Mouse (Mus musculus) midbrain, embryonic 14.5 days (tissue): ENCODE results near the gene Rora. TPM values are rescaled to one million over a fixed set of nuclear protein-coding genes. Genes with fewer than 3 reads are reported as not detected.

ENCODE experiments used
- ATAC-seq: fragments of 200-750 bp; cut with Nextera tagmentation; 2 replicates; pipeline ENCODE4 v1.8.0; 2017; ENCODE audit warnings: moderate number of reproducible peaks, moderate library complexity; ENCODE audit not compliant: low FRiP score, low TSS enrichment
- DNase-seq: peaks from one replicate; pipeline ENCODE4 v3.0.0-alpha.2; 2015
- H3K27ac ChIP-seq: fragments of 300-500 bp; sonication (generic); replicated peaks from 2 replicates; pipeline ENCODE4 v1.5.1; 2014; ENCODE audit warnings: mild to moderate bottlenecking, low read depth, low read length, moderate library complexity
- H3K27me3 ChIP-seq: fragments of 300-500 bp; sonication (generic); 2 replicates; pipeline ENCODE4 v1.6.1; 2014; ENCODE audit warnings: low read length, control low read depth, mixed read lengths; ENCODE audit not compliant: control insufficient read depth, insufficient read depth
- H3K36me3 ChIP-seq: fragments of 300-500 bp; sonication (generic); 2 replicates; pipeline ENCODE4 v1.6.1; 2014; ENCODE audit warnings: low read length, control low read depth; ENCODE audit not compliant: control insufficient read depth, insufficient read depth
- H3K4me1 ChIP-seq: fragments of 300-500 bp; sonication (generic); 2 replicates; pipeline ENCODE4 v1.6.1; 2014; ENCODE audit warnings: mild to moderate bottlenecking, antibody characterized with exemption, low read length, control low read depth; ENCODE audit not compliant: control insufficient read depth, insufficient read depth
- H3K4me2 ChIP-seq: fragments of 300-500 bp; sonication (generic); 2 replicates; pipeline ENCODE4 v1.6.1; 2014; ENCODE audit warnings: mild to moderate bottlenecking, low read length, moderate library complexity
- H3K4me3 ChIP-seq: fragments of 300-500 bp; sonication (generic); replicated peaks from 2 replicates; pipeline ENCODE4 v1.5.1; 2014; ENCODE audit warnings: low read depth, low read length
- H3K9ac ChIP-seq: fragments of 300-500 bp; sonication (generic); replicated peaks from 2 replicates; pipeline ENCODE4 v1.6.1; 2014; ENCODE audit warnings: mild to moderate bottlenecking, low read length, moderate library complexity
- H3K9me3 ChIP-seq: fragments of 300-500 bp; sonication (generic); 2 replicates; pipeline ENCODE4 v1.6.1; 2016; ENCODE audit warnings: low read length, control low read depth, mixed read lengths; ENCODE audit not compliant: control insufficient read depth
- WGBS: fragments of 180-500 bp; shearing (Covaris S2); extraction: QIAGEN DNeasy Blood & Tissue Kit; methylation state at CpG from one replicate; pipeline ENCODE4 v1.1.7; 2014; 5-methylcytosine and 5-hydroxymethylcytosine counted together
- polyA plus RNA-seq: library from polyadenylated mRNA; unstranded; fragments of >200 nt; fragmentation: Nextera tagmentation; extraction: Ambion mirVana; gene quantifications from 2 replicates; pipeline ENCODE4 v1.2.1, GENCODE M21; 2014

Rora gene
- polyA plus RNA-seq, 1 experiment from 2014 or later: 39.1 TPM

GRCm38 (mm10) chr9:69320635-69321027 is 667.0 kb downstream of the Rora start:
- ATAC-seq: no peak
- 64% methylated on average over 3 of the region's 3 CpGs for WGBS
- peak; percentile 71 for DNase-seq
- H3K9me3 ChIP-seq: no peaks in the 10 kb centered on the region
- no peak overlapping the region for H3K9ac ChIP-seq
- no peaks in the 10 kb centered on the region for H3K27me3 ChIP-seq
- no peaks in the 10 kb centered on the region for H3K36me3 ChIP-seq
- H3K4me2 ChIP-seq: no peak overlapping the region
- no peak overlapping the region for H3K27ac ChIP-seq
- no peak overlapping the region for H3K4me3 ChIP-seq
- H3K4me1 ChIP-seq: no peaks in the 10 kb centered on the region

DNA sequence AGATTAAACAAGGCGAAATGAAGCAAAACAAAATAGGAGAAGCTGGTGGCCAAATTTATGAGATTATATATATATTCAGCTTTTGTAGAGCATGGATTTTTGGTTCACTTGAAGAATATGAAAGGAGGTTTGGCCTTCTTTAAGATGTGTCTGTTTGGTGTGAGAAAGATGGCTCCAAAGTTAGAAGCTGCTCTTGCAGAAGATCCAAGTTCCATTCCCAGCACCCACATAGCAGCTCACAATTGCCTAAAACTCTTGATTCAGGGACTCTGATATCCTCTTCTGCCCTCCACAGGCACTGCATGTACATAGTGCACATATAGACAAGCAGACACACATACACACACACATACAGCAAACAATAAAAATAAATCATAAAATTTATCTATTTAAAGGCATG is 668.4 kb downstream of the Rora start:
- H3K27ac ChIP-seq: no peak overlapping the region
- H3K27me3 ChIP-seq: no peaks in the 10 kb centered on the region
- H3K4me2 ChIP-seq: no peak overlapping the region
- DNase-seq (no peak), ATAC-seq (no peak)
- no peak overlapping the region for H3K4me3 ChIP-seq
- H3K9ac ChIP-seq: no peak overlapping the region
- WGBS: 98% methylated on average over 1 of the region's 1 CpGs
- H3K9me3 ChIP-seq: no peaks in the 10 kb centered on the region
- no peaks in the 10 kb centered on the region for H3K36me3 ChIP-seq
- no peaks in the 10 kb centered on the region for H3K4me1 ChIP-seq

DNA sequence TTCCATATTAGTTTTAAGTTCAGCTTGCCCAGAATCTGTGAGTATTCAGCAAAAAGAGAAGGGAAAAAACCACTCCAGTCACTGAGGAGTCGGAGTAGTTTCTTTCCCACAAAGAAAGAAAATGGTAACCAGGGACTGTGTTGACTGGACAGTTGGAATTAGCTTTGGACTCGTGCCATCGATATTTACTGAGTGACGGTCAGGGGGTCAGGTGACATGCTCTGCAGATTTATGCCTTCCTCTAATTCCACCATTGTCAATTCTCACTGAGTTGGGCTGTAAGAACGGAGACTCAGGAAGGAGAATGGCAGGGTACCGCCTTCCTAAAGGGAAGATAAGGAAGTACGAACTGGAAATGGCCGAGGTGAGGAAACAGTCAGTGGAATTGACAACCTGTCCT is 670.2 kb downstream of the Rora start:
- no peak for DNase-seq
- WGBS: 74% methylated on average over 8 of the region's 8 CpGs

GRCm38 (mm10) chr9:69327077-69327476 is 673.5 kb downstream of the Rora start:
- ATAC-seq (no peak), DNase-seq (no peak)
- no peak overlapping the region for H3K27ac ChIP-seq
- WGBS: 52% methylated on average over 9 of the region's 9 CpGs
- no peaks in the 10 kb centered on the region for H3K36me3 ChIP-seq
- no peak overlapping the region for H3K4me3 ChIP-seq
- H3K9me3 ChIP-seq: no peaks in the 10 kb centered on the region
- no peaks in the 10 kb centered on the region; the same call in 1 of the 2 replicates for H3K4me1 ChIP-seq
- H3K27me3 ChIP-seq: no peaks in the 10 kb centered on the region
- no peak overlapping the region for H3K4me2 ChIP-seq
- no peak overlapping the region for H3K9ac ChIP-seq

More for the DNA sequence above, 670.2 kb downstream of the Rora start:
- no peaks in the 10 kb centered on the region for H3K4me1 ChIP-seq
- H3K36me3 ChIP-seq: no peaks in the 10 kb centered on the region
- H3K9me3 ChIP-seq: no peaks in the 10 kb centered on the region
- H3K4me3 ChIP-seq: no peak overlapping the region
- ATAC-seq: no peak
- H3K9ac ChIP-seq: no peak overlapping the region
- H3K27me3 ChIP-seq: no peaks in the 10 kb centered on the region
- no peak overlapping the region for H3K4me2 ChIP-seq
- no peak overlapping the region for H3K27ac ChIP-seq

DNA sequence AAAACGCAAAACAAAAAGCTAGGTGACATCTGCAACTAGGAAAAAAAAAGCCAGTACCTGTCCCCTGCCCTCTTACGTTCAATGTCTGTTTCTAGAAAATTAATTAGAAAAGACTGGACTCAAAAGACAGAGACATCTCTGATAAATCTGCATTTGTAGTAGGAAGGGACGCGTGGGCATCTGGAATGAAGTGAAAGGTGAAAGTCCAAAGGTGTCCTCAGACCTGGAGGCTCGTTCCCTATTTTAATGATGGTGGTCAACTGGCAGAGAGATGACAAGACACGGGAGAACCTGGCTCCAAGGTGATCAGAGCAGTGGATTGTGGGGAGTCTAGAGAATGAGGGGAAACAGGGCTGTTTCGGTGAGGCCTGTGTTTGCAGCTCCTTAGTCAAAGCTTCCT is 674.0 kb downstream of the Rora start:
- 94% methylated on average over 7 of the region's 7 CpGs for WGBS
- Histone ChIP-seq H3K36me3 (no peaks in the 10 kb centered on the region), H3K27ac (no peak overlapping the region), H3K4me3 (no peak overlapping the region), H3K9me3 (no peaks in the 10 kb centered on the region), H3K27me3 (no peaks in the 10 kb centered on the region), H3K4me1 (no peaks in the 10 kb centered on the region; the same call in 1 of the 2 replicates), H3K9ac (no peak overlapping the region), H3K4me2 (no peak overlapping the region)
- DNase-seq: no peak
- ATAC-seq: no peak

GRCm38 (mm10) chr9:69331790-69332189 is 678.2 kb downstream of the Rora start:
- no peaks in the 10 kb centered on the region for H3K9me3 ChIP-seq
- no peak overlapping the region for H3K9ac ChIP-seq
- H3K27ac ChIP-seq: no peak overlapping the region
- DNase-seq: no peak
- no peak for ATAC-seq
- no peak overlapping the region for H3K4me3 ChIP-seq
- H3K4me1 ChIP-seq: peaks cover 5% of the 10 kb centered on the region
- 97% methylated on average over 3 of the region's 3 CpGs for WGBS
- no peak overlapping the region for H3K4me2 ChIP-seq
- no peaks in the 10 kb centered on the region for H3K27me3 ChIP-seq
- H3K36me3 ChIP-seq: no peaks in the 10 kb centered on the region

DNA sequence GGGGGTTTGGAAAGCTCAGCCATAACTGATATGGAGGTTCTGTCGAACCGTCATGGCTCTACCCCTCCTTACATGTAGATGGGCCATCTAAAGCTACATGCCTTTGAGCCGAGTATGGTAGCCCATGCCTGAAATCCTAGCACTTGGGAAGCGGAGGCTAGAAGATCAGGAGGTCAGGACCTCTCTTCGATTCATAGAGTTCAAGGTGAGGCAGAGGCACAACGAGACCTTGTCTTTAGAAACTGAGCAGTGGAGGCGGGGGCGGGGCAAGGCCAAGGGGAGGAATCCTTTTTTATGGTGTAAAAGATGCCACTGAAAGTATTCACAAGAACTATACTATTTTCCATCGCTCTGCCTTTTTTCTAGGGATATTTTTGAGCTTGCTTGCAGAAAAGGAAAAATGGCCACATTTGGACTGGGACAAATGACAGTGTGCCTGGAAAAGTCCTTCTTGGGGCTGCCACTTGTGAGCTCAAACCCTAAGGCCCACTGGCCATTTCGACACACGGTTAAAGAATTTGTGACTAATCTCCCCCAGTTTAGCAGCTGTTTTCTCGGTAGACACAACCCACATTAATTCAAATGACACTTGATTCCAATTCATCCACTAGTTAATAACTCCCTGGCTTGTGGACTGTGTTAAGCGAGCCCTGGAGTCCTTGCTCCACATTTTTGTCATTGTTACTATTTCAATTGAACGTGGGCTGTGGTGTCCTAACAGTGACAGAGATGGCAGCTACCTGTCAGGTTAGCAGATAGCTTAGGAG is 679.4 kb downstream of the Rora start:
- H3K9me3 ChIP-seq: no peaks in the 10 kb centered on the region
- H3K4me2 ChIP-seq: no peak overlapping the region
- H3K9ac ChIP-seq: no peak overlapping the region
- no peaks in the 10 kb centered on the region for H3K27me3 ChIP-seq
- WGBS: 84% methylated on average over 14 of the region's 14 CpGs
- H3K27ac ChIP-seq: no peak overlapping the region
- no peaks in the 10 kb centered on the region for H3K36me3 ChIP-seq
- H3K4me3 ChIP-seq: no peak overlapping the region
- peaks cover 5% of the 10 kb centered on the region for H3K4me1 ChIP-seq
- no peak for ATAC-seq
- no peak for DNase-seq

GRCm38 (mm10) chr9:69333654-69334053 is 680.1 kb downstream of the Rora start:
- Histone ChIP-seq H3K9ac (no peak overlapping the region), H3K27me3 (no peaks in the 10 kb centered on the region), H3K9me3 (no peaks in the 10 kb centered on the region), H3K4me2 (no peak overlapping the region), H3K27ac (no peak overlapping the region), H3K36me3 (no peaks in the 10 kb centered on the region), H3K4me1 (peaks cover 5% of the 10 kb centered on the region), H3K4me3 (no peak overlapping the region)
- WGBS: 69% methylated on average over 4 of the region's 4 CpGs
- ATAC-seq: no peak
- no peak for DNase-seq

DNA sequence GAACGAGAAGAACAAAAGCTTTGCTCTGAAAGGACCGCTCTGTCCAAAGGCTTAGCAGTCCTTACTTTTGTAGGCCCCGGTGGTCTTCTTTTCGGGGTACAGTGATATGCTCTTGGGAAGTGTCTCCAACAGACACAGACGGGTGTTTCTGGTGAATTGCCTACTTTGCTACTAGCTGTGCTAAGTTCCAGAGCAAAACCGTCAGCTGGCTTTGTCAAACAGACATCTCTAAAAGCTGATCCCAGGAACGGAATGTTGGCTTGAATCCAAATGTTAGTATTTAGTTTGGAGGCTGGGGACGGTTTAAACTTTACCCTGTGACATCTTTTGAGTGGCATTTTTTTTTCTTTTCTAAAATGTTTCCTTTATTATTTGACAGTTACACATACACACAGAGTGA is 680.5 kb downstream of the Rora start:
- no peak overlapping the region for H3K27ac ChIP-seq
- H3K4me2 ChIP-seq: no peak overlapping the region
- no peak overlapping the region for H3K9ac ChIP-seq
- ATAC-seq: no peak
- H3K4me1 ChIP-seq: peaks cover 5% of the 10 kb centered on the region
- peak; percentile 32 for DNase-seq
- H3K4me3 ChIP-seq: no peak overlapping the region
- no peaks in the 10 kb centered on the region for H3K36me3 ChIP-seq
- WGBS: 45% methylated on average over 8 of the region's 8 CpGs
- H3K9me3 ChIP-seq: no peaks in the 10 kb centered on the region
- H3K27me3 ChIP-seq: no peaks in the 10 kb centered on the region
